Mouse (Mus musculus) myocyte (in vitro differentiated cells): ENCODE measurements at regions not wholly inside any gene's neighbourhood (a gene's known extent, or its start where the extent isn't known, plus 50 kb on each side); places are given as distances from the start of the nearest gene placed in this dataset.

Experiments used
- H3K27me3 ChIP-seq: one replicate; pipeline ENCODE4 v1.6.1; 2011; ENCODE audit not compliant: control insufficient read depth, insufficient read depth, insufficient read length
- H3K36me3 ChIP-seq: one replicate; pipeline ENCODE4 v1.6.1; 2011; ENCODE audit not compliant: control insufficient read depth, insufficient read depth
- H3K4me2 ChIP-seq: one replicate; pipeline ENCODE4 v1.6.1; 2011; ENCODE audit warnings: low read depth, control low read depth
- H3K4me3 ChIP-seq: one replicate; pipeline ENCODE4 v1.5.1; 2011; ENCODE audit warnings: mild to moderate bottlenecking, control low read depth, moderate library complexity
- H3K79me2 ChIP-seq: one replicate; pipeline ENCODE4 v1.6.1; 2011; ENCODE audit not compliant: control insufficient read depth, insufficient read depth
- H3ac ChIP-seq: one replicate; pipeline ENCODE4 v1.6.1; 2011; ENCODE audit not compliant: control insufficient read depth, insufficient read length
- CEBPB ChIP-seq: IDR thresholded peaks from 2 replicates; pipeline ENCODE4 v1.6.1; 2011; ENCODE audit warnings: mild to moderate bottlenecking, moderate library complexity; ENCODE audit not compliant: poor library complexity, insufficient read depth, severe bottlenecking
- E2F4 ChIP-seq: IDR thresholded peaks from one replicate; pipeline ENCODE4 v1.6.1; 2011; ENCODE audit warnings: mild to moderate bottlenecking, control low read depth, moderate library complexity; ENCODE audit not compliant: insufficient read depth
- MAX ChIP-seq: IDR thresholded peaks from one replicate; pipeline ENCODE4 v1.6.1; 2011; ENCODE audit warnings: low read depth, mild to moderate bottlenecking, control low read depth
- MYOD1 ChIP-seq, 3 experiments: IDR thresholded peaks; one replicate each; pipeline ENCODE4 v1.6.1; 2011; ENCODE audit warnings: control low read depth in 2 of 3, low read depth in 2 of 3, mild to moderate bottlenecking in 2 of 3, moderate library complexity in 1 of 3; ENCODE audit not compliant: insufficient read length in 2 of 3, control insufficient read depth in 1 of 3
- MYOG ChIP-seq, 3 experiments: IDR thresholded peaks; one replicate each; pipeline ENCODE4 v1.6.1; 2011; ENCODE audit warnings: control low read depth in 2 of 3, low read depth in 2 of 3, mild to moderate bottlenecking in 2 of 3; ENCODE audit not compliant: insufficient read length in 2 of 3, control insufficient read depth in 1 of 3, insufficient read depth in 1 of 3
- POLR2A ChIP-seq: IDR thresholded peaks from one replicate; pipeline ENCODE4 v1.6.1; 2011; ENCODE audit warnings: low read depth, mild to moderate bottlenecking, control low read depth, moderate library complexity; ENCODE audit not compliant: insufficient read length
- POLR2AphosphoS2 ChIP-seq: IDR thresholded peaks from one replicate; pipeline ENCODE4 v1.6.1; 2011; ENCODE audit warnings: low read depth, control low read depth; ENCODE audit not compliant: insufficient read length
- REST ChIP-seq: IDR thresholded peaks from one replicate; pipeline ENCODE4 v1.6.1; 2011; ENCODE audit warnings: mild to moderate bottlenecking, control low read depth, moderate library complexity; ENCODE audit not compliant: insufficient read depth, insufficient read length
- SRF ChIP-seq: IDR thresholded peaks from one replicate; pipeline ENCODE4 v1.6.1; 2011; ENCODE audit warnings: low read depth; ENCODE audit not compliant: control insufficient read depth, insufficient read length
- TCF12 ChIP-seq: IDR thresholded peaks from one replicate; pipeline ENCODE4 v1.6.1; 2011; ENCODE audit warnings: mild to moderate bottlenecking, control low read depth; ENCODE audit not compliant: poor library complexity, insufficient read depth, severe bottlenecking
- TCF3 ChIP-seq: IDR thresholded peaks from one replicate; pipeline ENCODE4 v1.6.1; 2011; ENCODE audit warnings: low read depth, control low read depth; ENCODE audit not compliant: insufficient read length
- USF1 ChIP-seq: IDR thresholded peaks from one replicate; pipeline ENCODE4 v1.6.1; 2011; ENCODE audit warnings: low read depth, mild to moderate bottlenecking, control low read depth, moderate library complexity

- TF ChIP-seq E2F4 (no peak), MYOG (IDR thresholded peaks at IDR 0.05; ENCODE audit: control insufficient read depth in 1 of 3, insufficient read depth in 1 of 3, insufficient read length in 2 of 3, low read depth in 2 of 3) (no peak), USF1 (no peak), TCF12 (no peak), REST (no peak), CEBPB (no peak), MAX (no peak), MYOD1 (IDR thresholded peaks at IDR 0.05; ENCODE audit: control insufficient read depth in 1 of 3, insufficient read length in 2 of 3, low read depth in 2 of 3) (no peak), TCF3 (no peak), POLR2AphosphoS2 (no peak), POLR2A (no peak), SRF (no peak)
Observed at GRCm38 (mm10) chr10:25588611-25589315, 52.7 kb upstream of the Smlr1 start.

More at GRCm38 (mm10) chr10:25588611-25589315, 52.7 kb upstream of the Smlr1 start:
- Histone ChIP-seq H3K36me3 (no peaks in the 10 kb centered on the region), H3ac (no peak overlapping the region), H3K79me2 (no peaks in the 10 kb centered on the region), H3K4me3 (no peak overlapping the region), H3K4me2 (no peak overlapping the region), H3K27me3 (no peaks in the 10 kb centered on the region)
